Mouse (Mus musculus): ENCODE measurements around the gene Aggf1. TPM values are rescaled to one million over a fixed set of nuclear protein-coding genes. Genes with fewer than 3 reads are reported as not detected.

Gene Aggf1
- polyA plus RNA-seq, 2 experiments = 13.0 to 14.9 TPM

DNA sequence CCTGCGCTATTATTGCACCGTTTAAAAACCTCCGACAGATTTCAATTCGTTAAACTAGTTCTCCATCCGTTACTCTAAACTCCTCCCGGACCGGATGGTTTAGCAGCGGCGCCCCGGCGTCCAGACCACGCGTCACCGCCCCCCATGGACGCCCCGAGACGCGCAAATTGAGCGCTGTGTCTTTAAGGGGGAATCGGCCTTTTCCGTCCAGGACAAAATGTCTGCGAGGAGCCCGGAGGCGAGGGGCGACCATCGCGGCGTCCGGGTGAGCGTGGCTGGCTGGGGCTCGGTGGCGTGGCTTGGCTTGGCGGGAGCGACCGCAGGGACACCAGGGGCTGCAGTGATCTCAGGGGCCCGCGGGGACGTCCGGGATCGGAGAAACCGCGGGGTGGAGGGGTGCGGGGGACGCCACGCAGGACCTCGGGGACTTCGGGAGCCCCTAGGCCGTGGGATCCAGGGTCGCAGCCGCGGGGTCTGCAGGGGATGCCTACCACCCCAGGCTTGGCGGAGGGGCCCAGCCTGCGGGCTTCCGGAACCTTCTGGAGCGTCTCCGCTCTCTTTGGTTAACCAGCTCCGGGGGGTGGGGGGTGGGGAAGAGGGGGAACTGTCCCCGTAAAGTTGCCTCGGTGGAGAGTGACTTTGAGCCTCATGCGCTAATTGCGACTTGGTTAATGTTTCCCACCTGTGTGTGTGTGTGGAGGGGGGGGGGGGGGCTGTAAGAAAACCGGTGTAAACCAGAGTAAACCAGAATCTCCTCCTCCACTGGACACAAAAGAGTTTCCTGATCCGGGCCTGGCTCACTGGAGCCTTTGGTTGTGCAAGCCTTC lies 49.9 kb downstream of the Aggf1 start:
- Histone ChIP-seq H3K9ac (replicated peaks) (peak overlapping the region; percentile 62), H3K27ac (peak overlapping the region; percentile 59), H3K4me2 (ENCODE audit: low read depth) (peak overlapping the region; percentile 73), H3K4me1 (replicated peaks; ENCODE audit: control insufficient read depth in 2 of 2, insufficient read depth in 2 of 2, low read length in 1 of 2) (peaks cover 0 to 3% of the 10 kb centered on the region in 2 experiments; a peak in 1 of 4 replicates), H3K27me3 (ENCODE audit: control insufficient read depth, insufficient read depth, low read length) (peaks cover 5% of the 10 kb centered on the region; the same call in 1 of the 2 replicates), H3K4me3 (ENCODE audit: insufficient read depth in 1 of 2, low read depth in 2 of 2, low read length in 2 of 2) (peak overlapping the region; percentile 64 to 69), H3K36me3 (replicated peaks; ENCODE audit: control insufficient read depth, insufficient read depth, low read depth) (no peaks in the 10 kb centered on the region), H3K9me3 (ENCODE audit: control insufficient read depth, low read length) (no peaks in the 10 kb centered on the region)
- WGBS (ENCODE audit: insufficient replicate concordance) = under 1% methylated on average over 58 of the region's 63 CpGs
- TF ChIP-seq CTCF (IDR thresholded peaks at IDR 0.05; ENCODE audit: low read depth) (no peak), EP300 (IDR thresholded peaks at IDR 0.05; ENCODE audit: low read depth) (no peak)
- ATAC-seq (ENCODE audit: insufficient read depth) (peak; percentile 58), DNase-seq (ENCODE audit: low read depth in 3 of 3, low spot score in 3 of 3) (peak in 1 of 3 experiments; percentile 28)

GRCm38 (mm10) chr13:95324626-95325079 lies 50.5 kb downstream of the Aggf1 start:
- no peak for TF ChIP-seq CTCF (IDR thresholded peaks at IDR 0.05; ENCODE audit: low read depth)
- no peak for TF ChIP-seq EP300 (IDR thresholded peaks at IDR 0.05; ENCODE audit: low read depth)
- under 1% methylated on average over 22 of the region's 22 CpGs for WGBS (ENCODE audit: insufficient replicate concordance)
- DNase-seq (ENCODE audit: low read depth in 3 of 3, low spot score in 3 of 3) = no peak

GRCm38 (mm10) chr13:95323950-95324625 lies 51.1 kb downstream of the Aggf1 start:
- no peak for DNase-seq (ENCODE audit: low read depth in 3 of 3, low spot score in 3 of 3)
- WGBS (ENCODE audit: insufficient replicate concordance) = 19% methylated on average over 15 of the region's 15 CpGs
- H3K27ac ChIP-seq = no peak overlapping the region

More at GRCm38 (mm10) chr13:95324626-95325079, 50.5 kb downstream of the Aggf1 start:
- H3K4me2 ChIP-seq (ENCODE audit: low read depth) = peak overlapping the region; percentile 73
- no peaks in the 10 kb centered on the region for H3K36me3 ChIP-seq (replicated peaks; ENCODE audit: control insufficient read depth, insufficient read depth, low read depth)
- H3K9ac ChIP-seq (replicated peaks) = peak overlapping the region; percentile 62
- peaks cover 5% of the 10 kb centered on the region; the same call in 1 of the 2 replicates for H3K27me3 ChIP-seq (ENCODE audit: control insufficient read depth, insufficient read depth, low read length)
- no peaks in the 10 kb centered on the region for H3K9me3 ChIP-seq (ENCODE audit: control insufficient read depth, low read length)
- peaks cover 0 to 3% of the 10 kb centered on the region in 2 experiments; a peak in 1 of 4 replicates for H3K4me1 ChIP-seq (replicated peaks; ENCODE audit: control insufficient read depth in 2 of 2, insufficient read depth in 2 of 2, low read length in 1 of 2)
- peak; percentile 26; the same call in 1 of the 2 replicates for ATAC-seq (ENCODE audit: insufficient read depth)
- peak overlapping the region; percentile 64 to 69 for H3K4me3 ChIP-seq (ENCODE audit: insufficient read depth in 1 of 2, low read depth in 2 of 2, low read length in 2 of 2)
- H3K27ac ChIP-seq = no peak overlapping the region; the same call in 1 of the 2 replicates

DNA sequence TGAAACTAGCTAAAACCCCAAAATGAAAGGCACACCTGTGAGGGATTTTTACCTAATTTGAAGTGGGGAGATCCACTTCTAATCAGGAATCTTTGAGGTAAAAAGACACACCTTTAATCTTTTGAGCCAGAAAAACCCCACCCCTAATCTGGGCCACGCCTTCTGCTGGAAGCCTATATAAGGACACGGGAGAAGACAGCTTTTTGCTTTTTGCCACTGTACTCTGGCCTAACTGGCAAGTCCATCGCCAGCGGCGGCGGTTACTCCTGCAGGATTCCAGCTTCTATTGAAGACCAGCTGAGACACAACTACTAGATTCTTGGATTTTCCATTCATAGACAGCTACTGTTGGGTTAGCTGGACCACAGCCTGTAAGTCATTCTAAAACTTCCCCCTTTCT lies 51.8 kb downstream of the Aggf1 start, which contains the start of gene Zbed3:
TSS of gene Zbed3 (plus strand) at position 213 of the 400 bp plus-strand sequence.
- DNase-seq (ENCODE audit: low read depth in 3 of 3, low spot score in 3 of 3) (no peak), ATAC-seq (ENCODE audit: insufficient read depth) (no peak)
- Histone ChIP-seq H3K9ac (replicated peaks) (no peak within 1 kb of the TSS), H3K4me2 (ENCODE audit: low read depth) (peak within 1 kb of the TSS; percentile 73), H3K27ac (no peak within 1 kb of the TSS), H3K36me3 (replicated peaks; ENCODE audit: control insufficient read depth, insufficient read depth, low read depth) (no peaks in the 10 kb centered on the region), H3K4me3 (ENCODE audit: insufficient read depth in 1 of 2, low read depth in 2 of 2, low read length in 2 of 2) (peak within 1 kb of the TSS; percentile 64 to 69), H3K9me3 (ENCODE audit: control insufficient read depth, low read length) (no peaks in the 10 kb centered on the region), H3K27me3 (ENCODE audit: control insufficient read depth, insufficient read depth, low read length) (peaks cover 5% of the 10 kb centered on the region; the same call in 1 of the 2 replicates), H3K4me1 (replicated peaks; ENCODE audit: control insufficient read depth in 2 of 2, insufficient read depth in 2 of 2, low read length in 1 of 2) (peaks cover 0 to 6% of the 10 kb centered on the region in 2 experiments; a peak in 1 of 4 replicates)
- WGBS (ENCODE audit: insufficient replicate concordance) = 65% methylated on average over 6 of the region's 6 CpGs
- TF ChIP-seq CTCF (IDR thresholded peaks at IDR 0.05; ENCODE audit: low read depth) = no peak
- TF ChIP-seq EP300 (IDR thresholded peaks at IDR 0.05; ENCODE audit: low read depth) = no peak

More at GRCm38 (mm10) chr13:95323950-95324625, 51.1 kb downstream of the Aggf1 start:
- Histone ChIP-seq H3K9ac (replicated peaks) (no peak overlapping the region), H3K4me3 (ENCODE audit: insufficient read depth in 1 of 2, low read depth in 2 of 2, low read length in 2 of 2) (peak overlapping the region; percentile 64 to 69), H3K36me3 (replicated peaks; ENCODE audit: control insufficient read depth, insufficient read depth, low read depth) (no peaks in the 10 kb centered on the region), H3K27me3 (ENCODE audit: control insufficient read depth, insufficient read depth, low read length) (peaks cover 5% of the 10 kb centered on the region; the same call in 1 of the 2 replicates), H3K4me1 (replicated peaks; ENCODE audit: control insufficient read depth in 2 of 2, insufficient read depth in 2 of 2, low read length in 1 of 2) (peaks cover 0 to 6% of the 10 kb centered on the region in 2 experiments; a peak in 1 of 4 replicates), H3K4me2 (ENCODE audit: low read depth) (peak overlapping the region; percentile 73), H3K9me3 (ENCODE audit: control insufficient read depth, low read length) (no peaks in the 10 kb centered on the region)
- TF ChIP-seq EP300 (IDR thresholded peaks at IDR 0.05; ENCODE audit: low read depth) = no peak
- peak; percentile 41; the same call in 1 of the 2 replicates for TF ChIP-seq CTCF (IDR thresholded peaks at IDR 0.05; ENCODE audit: low read depth)
- ATAC-seq (ENCODE audit: insufficient read depth) = no peak

Measured in liver, embryonic 14.5 days (tissue).